Mouse (Mus musculus) intestine, embryonic 15.5 days (tissue): ENCODE results near the gene Bnc1. TPM values are rescaled to one million over a fixed set of nuclear protein-coding genes. Genes with fewer than 3 reads are reported as not detected.

Source experiments
- ATAC-seq: fragments of 200-750 bp; cut with Nextera tagmentation; 2 replicates; pipeline ENCODE4 v1.8.0; 2017; ENCODE audit warnings: moderate TSS enrichment, moderate library complexity
- H3K27ac ChIP-seq: fragments of 300-500 bp; sonication (generic); 2 replicates; pipeline ENCODE4 v1.5.1; 2015; ENCODE audit warnings: mild to moderate bottlenecking, inconsistent platforms
- H3K27me3 ChIP-seq: fragments of 300-500 bp; sonication (generic); replicated peaks from 2 replicates; pipeline ENCODE4 v1.6.1; 2015; ENCODE audit warnings: inconsistent platforms
- H3K36me3 ChIP-seq: fragments of 300-500 bp; sonication (generic); 2 replicates; pipeline ENCODE4 v1.6.1; 2015; ENCODE audit warnings: inconsistent platforms
- H3K4me1 ChIP-seq: fragments of 300-500 bp; sonication (generic); replicated peaks from 2 replicates; pipeline ENCODE4 v1.6.1; 2015; ENCODE audit warnings: inconsistent platforms
- H3K4me2 ChIP-seq: fragments of 300-500 bp; sonication (generic); replicated peaks from 2 replicates; pipeline ENCODE4 v1.6.1; 2015; ENCODE audit warnings: mild to moderate bottlenecking, inconsistent platforms
- H3K4me3 ChIP-seq: fragments of 300-500 bp; sonication (generic); replicated peaks from 2 replicates; pipeline ENCODE4 v1.5.1; 2015; ENCODE audit warnings: inconsistent platforms
- H3K9ac ChIP-seq: fragments of 300-500 bp; sonication (generic); 2 replicates; pipeline ENCODE4 v1.6.1; 2015; ENCODE audit warnings: inconsistent platforms
- H3K9me3 ChIP-seq: fragments of 300-500 bp; sonication (generic); 2 replicates; pipeline ENCODE4 v1.6.1; 2016; ENCODE audit warnings: inconsistent platforms
- WGBS: fragments of 180-500 bp; shearing (Covaris S2); methylation state at CpG from one replicate; pipeline ENCODE4 v1.1.7; 2015; 5-methylcytosine and 5-hydroxymethylcytosine counted together
- polyA plus RNA-seq: library from polyadenylated mRNA; unstranded; fragments of >200 nt; fragmentation: Nextera tagmentation; extraction: Ambion mirVana; gene quantifications from 2 replicates; pipeline ENCODE4 v1.2.1, GENCODE M21; 2015

Bnc1 gene
- polyA plus RNA-seq, 1 experiment from 2014 or later: 3.7 TPM

GRCm38 (mm10) chr7:82004228-82004627 is 12.1 kb upstream of the Bnc1 start:
- Histone ChIP-seq H3K4me3 (no peak overlapping the region), H3K4me2 (no peak overlapping the region), H3K36me3 (no peaks in the 10 kb centered on the region), H3K9me3 (no peaks in the 10 kb centered on the region), H3K27ac (no peak overlapping the region), H3K4me1 (no peaks in the 10 kb centered on the region), H3K27me3 (no peaks in the 10 kb centered on the region), H3K9ac (no peak overlapping the region)
- no peak for ATAC-seq
- 63% methylated on average over 2 of the region's 2 CpGs for WGBS

- Histone ChIP-seq H3K9ac (no peak overlapping the region), H3K4me1 (no peaks in the 10 kb centered on the region), H3K36me3 (no peaks in the 10 kb centered on the region), H3K27me3 (peaks cover 13% of the 10 kb centered on the region), H3K4me2 (no peak overlapping the region), H3K27ac (no peak overlapping the region), H3K4me3 (no peak overlapping the region), H3K9me3 (no peaks in the 10 kb centered on the region)
- 56% methylated on average over 2 of the region's 2 CpGs for WGBS
- no peak for ATAC-seq
These were observed 7.7 kb upstream of the Bnc1 start for GRCm38 (mm10) chr7:81999816-82000215.

GRCm38 (mm10) chr7:81999372-81999771 is 7.3 kb upstream of the Bnc1 start:
- Histone ChIP-seq H3K36me3 (no peaks in the 10 kb centered on the region), H3K27ac (no peak overlapping the region), H3K4me3 (no peak overlapping the region), H3K9me3 (no peaks in the 10 kb centered on the region), H3K4me2 (no peak overlapping the region), H3K27me3 (peaks cover 16% of the 10 kb centered on the region), H3K4me1 (no peaks in the 10 kb centered on the region), H3K9ac (no peak overlapping the region)
- no peak for ATAC-seq
- 61% methylated on average over 7 of the region's 7 CpGs for WGBS

GRCm38 (mm10) chr7:81995975-81996374 is 3.9 kb upstream of the Bnc1 start:
- H3K36me3 ChIP-seq: no peaks in the 10 kb centered on the region
- WGBS: 29% methylated on average over 9 of the region's 9 CpGs
- peaks cover 12% of the 10 kb centered on the region for H3K4me1 ChIP-seq
- no peak overlapping the region for H3K4me2 ChIP-seq
- no peak overlapping the region for H3K27ac ChIP-seq
- no peak overlapping the region for H3K9ac ChIP-seq
- no peak for ATAC-seq
- no peaks in the 10 kb centered on the region for H3K9me3 ChIP-seq
- H3K27me3 ChIP-seq: peaks cover 47% of the 10 kb centered on the region
- H3K4me3 ChIP-seq: no peak overlapping the region

- no peak for ATAC-seq
- H3K4me2 ChIP-seq: no peak overlapping the region
- no peaks in the 10 kb centered on the region for H3K9me3 ChIP-seq
- 85% methylated on average over 6 of the region's 6 CpGs for WGBS
- no peaks in the 10 kb centered on the region for H3K36me3 ChIP-seq
- H3K4me1 ChIP-seq: peaks cover 12% of the 10 kb centered on the region
- no peak overlapping the region for H3K9ac ChIP-seq
- H3K27me3 ChIP-seq: peaks cover 49% of the 10 kb centered on the region
- H3K27ac ChIP-seq: no peak overlapping the region
- H3K4me3 ChIP-seq: no peak overlapping the region
These were observed 3.0 kb upstream of the Bnc1 start for GRCm38 (mm10) chr7:81995126-81995525.

GRCm38 (mm10) chr7:81993140-81993539 is 1.0 kb upstream of the Bnc1 start:
- H3K4me2 ChIP-seq: peak overlapping the region; percentile 97
- no peaks in the 10 kb centered on the region for H3K36me3 ChIP-seq
- no peak overlapping the region for H3K27ac ChIP-seq
- H3K27me3 ChIP-seq: peaks cover 54% of the 10 kb centered on the region
- H3K9ac ChIP-seq: no peak overlapping the region
- ATAC-seq: no peak
- peaks cover 12% of the 10 kb centered on the region for H3K4me1 ChIP-seq
- 61% methylated on average over 7 of the region's 7 CpGs for WGBS
- H3K9me3 ChIP-seq: no peaks in the 10 kb centered on the region
- no peak overlapping the region for H3K4me3 ChIP-seq

- peak; percentile 42; the same call in 1 of the 2 replicates for ATAC-seq
- H3K27me3 ChIP-seq: peaks cover 55% of the 10 kb centered on the region
- under 1% methylated on average over 36 of the region's 36 CpGs for WGBS
- peaks cover 12% of the 10 kb centered on the region for H3K4me1 ChIP-seq
- peak overlapping the region; percentile 41 for H3K9ac ChIP-seq
- H3K27ac ChIP-seq: no peak overlapping the region
- peak overlapping the region; percentile 53 for H3K4me3 ChIP-seq
- H3K9me3 ChIP-seq: no peaks in the 10 kb centered on the region
- peak overlapping the region; percentile 97 for H3K4me2 ChIP-seq
- H3K36me3 ChIP-seq: no peaks in the 10 kb centered on the region
These were observed 456 bp downstream of the Bnc1 start for GRCm38 (mm10) chr7:81991611-81992061.

GRCm38 (mm10) chr7:81991116-81991515 is 976 bp downstream of the Bnc1 start:
- Histone ChIP-seq H3K36me3 (no peaks in the 10 kb centered on the region), H3K9ac (no peak overlapping the region), H3K27me3 (peaks cover 55% of the 10 kb centered on the region), H3K27ac (no peak overlapping the region), H3K4me3 (peak overlapping the region; percentile 53), H3K9me3 (no peaks in the 10 kb centered on the region), H3K4me1 (peaks cover 12% of the 10 kb centered on the region), H3K4me2 (peak overlapping the region; percentile 97)
- WGBS: 8% methylated on average over 12 of the region's 12 CpGs
- no peak for ATAC-seq

GRCm38 (mm10) chr7:81983651-81984050 is 8.4 kb downstream of the Bnc1 start:
- Histone ChIP-seq H3K4me2 (no peak overlapping the region), H3K4me1 (no peaks in the 10 kb centered on the region), H3K27me3 (0 out of 2 replicates have a peak, but pooled peaks cover 3% of the 10 kb centered on the region), H3K4me3 (no peak overlapping the region), H3K36me3 (no peaks in the 10 kb centered on the region), H3K9ac (no peak overlapping the region), H3K27ac (no peak overlapping the region), H3K9me3 (no peaks in the 10 kb centered on the region)
- no peak for ATAC-seq
- 57% methylated on average over 6 of the region's 6 CpGs for WGBS

GRCm38 (mm10) chr7:81978304-81978703 is 13.8 kb downstream of the Bnc1 start:
- ATAC-seq: no peak
- no peak overlapping the region for H3K9ac ChIP-seq
- no peaks in the 10 kb centered on the region for H3K4me1 ChIP-seq
- H3K27ac ChIP-seq: no peak overlapping the region
- no peak overlapping the region for H3K4me3 ChIP-seq
- H3K36me3 ChIP-seq: no peaks in the 10 kb centered on the region
- WGBS: 58% methylated on average over 8 of the region's 8 CpGs
- H3K27me3 ChIP-seq: no peaks in the 10 kb centered on the region
- no peaks in the 10 kb centered on the region for H3K9me3 ChIP-seq
- no peak overlapping the region for H3K4me2 ChIP-seq

GRCm38 (mm10) chr7:81974616-81975015 is 17.5 kb downstream of the Bnc1 start:
- no peak overlapping the region for H3K9ac ChIP-seq
- ATAC-seq: no peak
- no peaks in the 10 kb centered on the region for H3K36me3 ChIP-seq
- H3K4me1 ChIP-seq: no peaks in the 10 kb centered on the region
- H3K27me3 ChIP-seq: no peaks in the 10 kb centered on the region
- H3K4me3 ChIP-seq: no peak overlapping the region
- WGBS: 91% methylated on average over 10 of the region's 10 CpGs
- H3K27ac ChIP-seq: no peak overlapping the region
- no peak overlapping the region for H3K4me2 ChIP-seq
- H3K9me3 ChIP-seq: no peaks in the 10 kb centered on the region

- 91% methylated on average over 12 of the region's 12 CpGs for WGBS
- no peak for ATAC-seq
- Histone ChIP-seq H3K9me3 (no peaks in the 10 kb centered on the region), H3K36me3 (no peaks in the 10 kb centered on the region), H3K9ac (no peak overlapping the region), H3K4me1 (no peaks in the 10 kb centered on the region), H3K27ac (no peak overlapping the region), H3K27me3 (no peaks in the 10 kb centered on the region), H3K4me2 (no peak overlapping the region), H3K4me3 (no peak overlapping the region)
These were observed 18.2 kb downstream of the Bnc1 start for GRCm38 (mm10) chr7:81973939-81974338.

GRCm38 (mm10) chr7:81973339-81973738 is 18.8 kb downstream of the Bnc1 start:
- Histone ChIP-seq H3K4me3 (no peak overlapping the region), H3K4me1 (no peaks in the 10 kb centered on the region), H3K4me2 (no peak overlapping the region), H3K9ac (no peak overlapping the region), H3K9me3 (no peaks in the 10 kb centered on the region), H3K36me3 (no peaks in the 10 kb centered on the region), H3K27ac (no peak overlapping the region), H3K27me3 (no peaks in the 10 kb centered on the region)
- ATAC-seq: no peak
- whole genome bisulfite sequencing: 92% methylated on average over 5 of the region's 5 CpGs
